In genomic region chr7:80207314-80207731, GRCm38 (mm10) we compare ENCODE assay signal across 8 mouse cellular contexts. TPM values are rescaled to one million over a fixed set of nuclear protein-coding genes. Genes with fewer than 3 reads are reported as not detected.
DNase-seq lines count a peak whose midpoint lies in the region; ATAC-seq and TF ChIP-seq lines count a peak whose summit lies in the region.

No protein-coding gene starts in this region.

- no peak for TF ChIP-seq CTCF in E14TG2a.4 (conservative IDR thresholded peaks at IDR 0.05; ENCODE audit: low read length)

- no peaks in the 10 kb centered on the region for H3K9me3 ChIP-seq in heart, embryonic 14.5 days (ENCODE audit: control insufficient read depth, low read length)
- H3K9me3 ChIP-seq in E14TG2a.4 (ENCODE audit: low read length): no peaks in the 10 kb centered on the region
- no peaks in the 10 kb centered on the region for H3K9me3 ChIP-seq in liver, embryonic 11.5 days (ENCODE audit: control insufficient read depth, low read length)
- H3K9me3 ChIP-seq in midbrain, embryonic 16.5 days (replicated peaks; ENCODE audit: control insufficient read depth, low read length, poor library complexity, severe bottlenecking): no peaks in the 10 kb centered on the region

- H3K4me1 ChIP-seq in heart, embryonic 14.5 days (ENCODE audit: control insufficient read depth in 2 of 2, insufficient read depth in 2 of 2, low read length in 2 of 2): peaks cover 50 to 55% of the 10 kb centered on the region in 2 experiments
- H3K4me1 ChIP-seq in E14TG2a.4 (replicated peaks; ENCODE audit: low read depth, low read length): peaks cover 98% of the 10 kb centered on the region
- H3K4me1 ChIP-seq in liver, embryonic 11.5 days (replicated peaks; ENCODE audit: control insufficient read depth, insufficient read depth, low read length): peaks cover 86% of the 10 kb centered on the region
- H3K4me1 ChIP-seq in midbrain, embryonic 16.5 days (ENCODE audit: control insufficient read depth, insufficient read depth, low read length): peaks cover 22% of the 10 kb centered on the region

- no peak for ATAC-seq in heart, embryonic 14.5 days (ENCODE audit: insufficient number of reproducible peaks, insufficient read depth, low FRiP score, low read depth)
- ATAC-seq in liver, embryonic 11.5 days (replicated peaks; ENCODE audit: low FRiP score): no peak
- no peak for ATAC-seq in midbrain, embryonic 16.5 days

- H3K36me3 ChIP-seq in heart, embryonic 14.5 days (ENCODE audit: control insufficient read depth, insufficient read depth, low read length): 0 out of 2 replicates have a peak, but pooled peaks cover under 1% of the 10 kb centered on the region
- H3K36me3 ChIP-seq in E14TG2a.4 (ENCODE audit: insufficient read depth, low read length): peaks cover 97% of the 10 kb centered on the region
- H3K36me3 ChIP-seq in liver, embryonic 11.5 days (ENCODE audit: control insufficient read depth, insufficient read depth, low read length): peaks cover 3% of the 10 kb centered on the region; the same call in 1 of the 2 replicates
- no peaks in the 10 kb centered on the region for H3K36me3 ChIP-seq in midbrain, embryonic 16.5 days (ENCODE audit: control insufficient read depth, insufficient read depth, low read length)

- peak overlapping the region; percentile 36; the same call in 1 of the 2 replicates for H3K4me2 ChIP-seq in heart, embryonic 14.5 days (ENCODE audit: low read length)
- peak overlapping the region; percentile 66 for H3K4me2 ChIP-seq in liver, embryonic 11.5 days
- no peak overlapping the region for H3K4me2 ChIP-seq in midbrain, embryonic 16.5 days (ENCODE audit: low read length)

- no peak for DNase-seq in heart, adult 9 months (ENCODE audit: low spot score in 2 of 2)
- DNase-seq in induced T-regulatory cell, adult 2 months (ENCODE audit: low read depth): peak; percentile 66
- DNase-seq in liver, embryonic 11.5 days (ENCODE audit: low spot score): no peak
- DNase-seq in retina, embryonic 14.5 days (ENCODE audit: low spot score): no peak
- DNase-seq in thymus, postnatal 10 days (ENCODE audit: low spot score in 2 of 2): no peak

- peak overlapping the region in 1 of 2 experiments; percentile 85; a peak in 3 of 4 replicates for H3K27ac ChIP-seq in heart, embryonic 14.5 days (replicated peaks in 1 of 2; ENCODE audit: control insufficient read depth in 1 of 2, insufficient read depth in 1 of 2, low read depth in 2 of 2, low read length in 2 of 2)
- H3K27ac ChIP-seq in liver, embryonic 11.5 days (ENCODE audit: low read depth, low read length): peak overlapping the region; percentile 97
- H3K27ac ChIP-seq in midbrain, embryonic 16.5 days (ENCODE audit: low read length): no peak overlapping the region

- H3K4me3 ChIP-seq in heart, embryonic 14.5 days (ENCODE audit: control insufficient read depth in 1 of 2, insufficient read depth in 1 of 2, low read depth in 1 of 2, low read length in 2 of 2): no peak overlapping the region
- peak overlapping the region; percentile 59 for H3K4me3 ChIP-seq in E14TG2a.4 (replicated peaks; ENCODE audit: low read length)
- H3K4me3 ChIP-seq in liver, embryonic 11.5 days (ENCODE audit: low read depth, low read length): peak overlapping the region; percentile 14
- H3K4me3 ChIP-seq in midbrain, embryonic 16.5 days (ENCODE audit: low read depth, low read length): no peak overlapping the region

- H3K27me3 ChIP-seq in heart, embryonic 14.5 days (ENCODE audit: control insufficient read depth, insufficient read depth, low read length): no peaks in the 10 kb centered on the region
- no peaks in the 10 kb centered on the region for H3K27me3 ChIP-seq in E14TG2a.4 (ENCODE audit: insufficient read depth, low read length)
- H3K27me3 ChIP-seq in liver, embryonic 11.5 days (replicated peaks; ENCODE audit: control insufficient read depth, insufficient read depth, low read length): no peaks in the 10 kb centered on the region
- no peaks in the 10 kb centered on the region for H3K27me3 ChIP-seq in midbrain, embryonic 16.5 days (ENCODE audit: control insufficient read depth, insufficient read depth, low read depth, low read length)

- H3K9ac ChIP-seq in heart, embryonic 14.5 days (ENCODE audit: low read length): peak overlapping the region; percentile 55
- H3K9ac ChIP-seq in liver, embryonic 11.5 days (ENCODE audit: low read depth, low read length): peak overlapping the region; percentile 63
- H3K9ac ChIP-seq in midbrain, embryonic 16.5 days (ENCODE audit: low read depth, low read length): no peak overlapping the region

- WGBS in heart, embryonic 14.5 days: 50% methylated on average over 3 of the region's 3 CpGs
- WGBS in liver, embryonic 11.5 days: 35% methylated on average over 3 of the region's 3 CpGs
- WGBS in midbrain, embryonic 16.5 days: 74% methylated on average over 3 of the region's 3 CpGs

RNA-seq across cellular contexts. Expression of gene Sema4b, which starts 20.7 kb away (rescaled TPM):
- 11.8 and 12.4 TPM in 2 replicates for polyA plus RNA-seq in heart, embryonic 14.5 days (2014; fragmentation: Nextera tagmentation; extraction: Ambion mirVana)
- 11.7 and 12.9 TPM in 2 replicates for polyA plus RNA-seq in liver, embryonic 11.5 days (2014; fragmentation: Nextera tagmentation; extraction: Ambion mirVana)
- polyA plus RNA-seq in midbrain, embryonic 16.5 days (2015; fragmentation: Nextera tagmentation; extraction: Ambion mirVana): 25.2 and 25.3 TPM in 2 replicates

RNA-seq across cellular contexts. Expression of gene Cib1, which starts 25.3 kb away (rescaled TPM):
- polyA plus RNA-seq in heart, embryonic 14.5 days (2014; fragmentation: Nextera tagmentation; extraction: Ambion mirVana): 56.1 and 57.6 TPM in 2 replicates
- polyA plus RNA-seq in liver, embryonic 11.5 days (2014; fragmentation: Nextera tagmentation; extraction: Ambion mirVana): 113 and 114 TPM in 2 replicates
- 24.3 and 26.0 TPM in 2 replicates for polyA plus RNA-seq in midbrain, embryonic 16.5 days (2015; fragmentation: Nextera tagmentation; extraction: Ambion mirVana)

RNA-seq across cellular contexts. Expression of gene Gdpgp1, which starts 25.3 kb away (rescaled TPM):
- 3.3 and 3.6 TPM in 2 replicates for polyA plus RNA-seq in heart, embryonic 14.5 days (2014; fragmentation: Nextera tagmentation; extraction: Ambion mirVana)
- 6.5 and 7.4 TPM in 2 replicates for polyA plus RNA-seq in liver, embryonic 11.5 days (2014; fragmentation: Nextera tagmentation; extraction: Ambion mirVana)
- polyA plus RNA-seq in midbrain, embryonic 16.5 days (2015; fragmentation: Nextera tagmentation; extraction: Ambion mirVana): 3.7 and 4.6 TPM in 2 replicates

RNA-seq across cellular contexts. Expression of gene Ttll13, which starts 38.9 kb away (rescaled TPM):
- 0.62 and 1.6 TPM in 2 replicates for polyA plus RNA-seq in heart, embryonic 14.5 days (2014; fragmentation: Nextera tagmentation; extraction: Ambion mirVana)
- polyA plus RNA-seq in liver, embryonic 11.5 days (2014; fragmentation: Nextera tagmentation; extraction: Ambion mirVana): 0.52 and 1.6 TPM in 2 replicates
- 2.9 and 3.0 TPM in 2 replicates for polyA plus RNA-seq in midbrain, embryonic 16.5 days (2015; fragmentation: Nextera tagmentation; extraction: Ambion mirVana)

RNA-seq across cellular contexts. Expression of gene Ngrn, which starts 53.7 kb away (rescaled TPM):
- polyA plus RNA-seq in heart, embryonic 14.5 days (2014; fragmentation: Nextera tagmentation; extraction: Ambion mirVana): 41.8 and 42.8 TPM in 2 replicates
- polyA plus RNA-seq in liver, embryonic 11.5 days (2014; fragmentation: Nextera tagmentation; extraction: Ambion mirVana): 55.1 and 58.4 TPM in 2 replicates
- 73.8 and 78.5 TPM in 2 replicates for polyA plus RNA-seq in midbrain, embryonic 16.5 days (2015; fragmentation: Nextera tagmentation; extraction: Ambion mirVana)

Comparison
In these comparisons a context has a peak if more than half of its experiments do, and no peak if none do; other contexts are left out.
1. H3K4me3 ChIP-seq: peak in E14TG2a.4 (single experiment) and liver, embryonic 11.5 days (single experiment); none in heart, embryonic 14.5 days (0 of 2) and midbrain, embryonic 16.5 days (single experiment).